Mouse (Mus musculus): ENCODE measurements around the gene Jakmip3. TPM values are rescaled to one million over a fixed set of nuclear protein-coding genes. Genes with fewer than 3 reads are reported as not detected.

Jakmip3 gene
- total RNA-seq (2021), result 10 to 100 TPM; 42.1 to 42.6 TPM

DNA sequence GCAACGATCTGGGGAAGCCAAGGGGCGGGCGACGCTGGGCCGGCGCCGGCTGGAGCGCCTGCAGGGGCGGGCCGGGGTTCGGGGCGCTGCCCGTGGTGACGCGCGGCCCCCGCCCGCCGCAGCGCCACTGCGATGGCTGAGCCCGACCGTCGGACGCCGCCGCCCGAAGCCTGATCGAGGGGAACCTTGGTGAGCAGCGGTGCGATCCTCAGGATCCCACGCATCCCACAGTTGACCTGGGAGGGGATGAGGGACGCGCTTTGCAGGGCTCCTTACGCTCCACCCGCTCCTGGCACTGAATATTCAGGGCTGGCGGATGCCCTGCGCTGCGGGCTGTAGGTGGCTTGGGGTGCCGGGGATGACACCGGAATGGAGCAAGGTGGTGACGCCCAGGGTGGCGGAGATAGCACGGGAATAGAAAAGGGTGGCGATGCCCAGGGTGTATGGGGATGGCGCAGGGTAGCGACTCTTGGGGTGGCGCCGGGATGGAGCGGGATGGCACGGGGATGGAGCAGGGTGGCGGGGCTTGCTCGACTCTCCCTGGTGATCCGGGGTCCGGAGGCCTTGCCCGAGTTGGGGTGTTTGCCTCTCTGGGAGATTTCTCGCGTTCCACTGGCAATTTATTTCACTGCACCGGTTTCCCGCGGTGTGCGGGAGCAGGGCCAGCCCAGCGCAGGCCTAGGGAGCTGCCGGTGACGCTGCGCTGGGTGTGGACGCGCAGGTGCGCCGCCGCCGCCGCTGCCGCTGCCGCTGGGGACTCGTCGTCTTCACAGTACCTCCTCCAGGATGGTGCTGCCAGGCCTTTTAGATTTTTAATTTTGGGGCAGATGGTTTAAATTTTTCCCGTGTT is at the start of gene Jakmip3:
Gene Jakmip3 (plus strand): TSS at position 119 of the 850 bp plus-strand sequence.
- intact Hi-C loops (cut with DNase I), result no loop called here
- DNase-seq, result no peak

- intact Hi-C loops (cut with DNase I), result no loop called here
Observed at GRCm38 (mm10) chr7:138898122-138898521, 42.4 kb upstream of the Jakmip3 start.

GRCm38 (mm10) chr7:138898743-138899142 is 41.8 kb upstream of the Jakmip3 start:
- DNase-seq, result no peak
- intact Hi-C loops (cut with DNase I), result no loop called here

More at GRCm38 (mm10) chr7:138898122-138898521, 42.4 kb upstream of the Jakmip3 start:
- no peak for DNase-seq

GRCm38 (mm10) chr7:138903886-138904435 is 36.6 kb upstream of the Jakmip3 start:
- no peak for DNase-seq
- intact Hi-C loops (cut with DNase I), result no loop called here

- intact Hi-C loops (cut with DNase I), result no loop called here
- DNase-seq, result no peak
Observed at GRCm38 (mm10) chr7:138906441-138906840, 34.1 kb upstream of the Jakmip3 start.

- DNase-seq, result no peak
- intact Hi-C loops (cut with DNase I), result no loop called here
Observed at GRCm38 (mm10) chr7:138907043-138907442, 33.5 kb upstream of the Jakmip3 start.

GRCm38 (mm10) chr7:138907976-138908375 is 32.6 kb upstream of the Jakmip3 start:
- DNase-seq, result no peak
- intact Hi-C loops (cut with DNase I), result no loop called here

DNA sequence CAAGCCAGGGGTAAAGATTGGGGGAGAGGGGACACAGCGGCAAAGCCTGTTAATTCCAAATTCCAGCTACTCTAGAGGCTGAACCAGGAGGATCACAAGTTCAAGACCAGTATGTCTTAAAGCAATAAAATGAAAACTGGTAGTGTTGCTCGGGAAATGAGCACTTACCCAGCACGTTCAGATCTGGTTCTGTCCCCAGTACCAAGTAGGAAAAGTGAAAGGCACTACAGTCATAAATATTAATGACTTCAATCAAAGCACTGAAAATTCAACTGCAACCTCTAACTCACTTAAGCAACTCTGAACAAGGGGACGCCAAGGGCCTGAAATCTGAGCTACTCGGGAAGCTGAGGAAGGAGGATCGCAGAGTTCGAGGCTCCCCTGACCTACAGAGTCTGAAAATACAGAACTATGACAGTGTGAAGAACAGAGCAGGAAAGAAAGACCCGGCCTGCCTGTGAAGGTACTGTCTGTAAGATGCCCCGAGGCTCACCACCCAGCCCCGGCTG is 31.7 kb upstream of the Jakmip3 start:
- DNase-seq, result no peak
- intact Hi-C loops (cut with DNase I), result no loop called here

GRCm38 (mm10) chr7:138909277-138910192 is 31.0 kb upstream of the Jakmip3 start, which contains the start of gene Bnip3:
Bnip3 (minus strand) TSS chr7:138909519.
- intact Hi-C loops (cut with DNase I), result no loop called here

DNA sequence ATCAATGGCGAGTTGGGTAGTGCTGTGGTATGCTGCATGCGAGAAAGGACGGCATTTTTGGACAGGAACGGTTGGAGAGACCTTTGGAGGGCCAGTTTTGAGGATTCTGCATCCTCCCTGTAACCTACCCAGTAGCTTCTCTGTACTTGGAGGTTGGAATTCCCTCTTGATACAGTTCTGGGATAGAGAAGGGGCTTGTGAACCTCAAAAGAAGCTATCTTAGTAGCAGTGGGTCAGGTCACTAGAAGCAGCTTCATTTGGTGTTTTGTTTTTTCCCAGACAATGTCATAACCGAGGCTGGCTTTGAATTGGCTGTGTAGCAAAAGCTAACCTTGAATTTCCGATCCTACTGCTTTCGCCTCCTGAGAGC is 30.4 kb upstream of the Jakmip3 start:
- no peak for DNase-seq
- intact Hi-C loops (cut with DNase I), result no loop called here

More at GRCm38 (mm10) chr7:138909277-138910192, 31.0 kb upstream of the Jakmip3 start, which contains the start of gene Bnip3:
- DNase-seq, result peak; percentile 90

DNA sequence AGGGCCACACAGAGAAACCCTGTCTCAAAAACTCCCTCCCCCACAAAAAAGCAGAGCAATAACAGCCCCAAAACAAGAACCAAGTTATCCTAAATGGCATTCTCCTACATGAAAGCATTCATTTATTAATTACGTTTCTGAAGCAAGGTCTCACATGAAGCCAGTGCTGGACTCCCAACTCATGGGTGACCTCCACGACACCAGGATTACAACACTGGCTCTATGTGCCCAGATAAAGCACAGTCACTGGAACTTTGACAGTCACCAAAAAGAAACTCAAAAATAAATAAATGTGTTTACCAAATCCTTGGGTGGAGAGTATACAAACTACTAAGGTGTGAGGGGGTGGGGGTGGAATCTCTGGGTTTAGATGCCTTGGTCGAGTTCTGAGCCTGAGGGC is 26.9 kb upstream of the Jakmip3 start:
- intact Hi-C loops (cut with DNase I), result no loop called here
- no peak for DNase-seq

DNA sequence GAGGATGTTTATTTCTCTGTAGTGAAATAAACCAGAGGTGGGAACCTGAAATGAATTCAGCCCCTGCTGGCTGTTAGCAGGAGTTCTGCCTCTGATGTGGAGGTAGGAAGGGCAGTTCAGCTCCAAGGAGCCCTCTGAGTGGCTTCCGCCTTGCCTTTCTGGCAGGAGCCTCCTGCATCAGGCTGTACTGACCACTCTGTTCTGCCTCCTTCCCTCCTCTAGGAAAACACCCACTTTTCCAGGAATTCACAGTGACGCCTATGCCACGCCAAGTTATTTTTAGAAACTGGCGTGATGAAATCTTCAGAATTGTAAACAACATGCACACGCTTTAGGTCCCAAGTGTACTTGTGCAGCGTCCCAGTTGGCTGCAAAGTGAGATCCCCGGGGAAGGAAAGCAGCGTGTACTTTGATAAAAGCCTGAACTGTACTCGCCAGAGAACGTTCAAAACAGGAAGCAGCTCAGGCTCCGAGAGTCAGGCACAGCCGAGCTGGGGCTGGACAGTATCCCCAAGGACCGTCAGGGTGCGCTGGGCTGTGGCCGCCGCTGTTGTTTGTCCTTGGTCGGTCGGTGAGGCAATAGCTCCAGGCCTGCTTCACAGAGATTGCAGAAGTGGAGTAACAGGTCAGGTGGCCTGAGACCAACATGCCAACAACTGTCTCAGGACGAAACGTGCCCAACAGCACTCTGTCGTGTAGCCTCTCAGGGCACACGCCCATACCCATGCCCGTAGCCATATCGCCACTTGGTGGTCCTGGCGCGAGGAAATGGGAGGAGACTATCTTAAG is 21.2 kb upstream of the Jakmip3 start:
- DNase-seq, result no peak

GRCm38 (mm10) chr7:138921611-138922010 is 18.9 kb upstream of the Jakmip3 start:
- no peak for DNase-seq
- intact Hi-C loops (cut with DNase I), result no loop called here

More for the DNA sequence above, 21.2 kb upstream of the Jakmip3 start:
- intact Hi-C loops (cut with DNase I), result no loop called here

- intact Hi-C loops (cut with DNase I), result no loop called here
- no peak for DNase-seq
Observed at GRCm38 (mm10) chr7:138923756-138924425, 16.6 kb upstream of the Jakmip3 start.

GRCm38 (mm10) chr7:138928456-138928855 is 12.1 kb upstream of the Jakmip3 start:
- intact Hi-C loops (cut with DNase I), result no loop called here
- no peak for DNase-seq

DNA sequence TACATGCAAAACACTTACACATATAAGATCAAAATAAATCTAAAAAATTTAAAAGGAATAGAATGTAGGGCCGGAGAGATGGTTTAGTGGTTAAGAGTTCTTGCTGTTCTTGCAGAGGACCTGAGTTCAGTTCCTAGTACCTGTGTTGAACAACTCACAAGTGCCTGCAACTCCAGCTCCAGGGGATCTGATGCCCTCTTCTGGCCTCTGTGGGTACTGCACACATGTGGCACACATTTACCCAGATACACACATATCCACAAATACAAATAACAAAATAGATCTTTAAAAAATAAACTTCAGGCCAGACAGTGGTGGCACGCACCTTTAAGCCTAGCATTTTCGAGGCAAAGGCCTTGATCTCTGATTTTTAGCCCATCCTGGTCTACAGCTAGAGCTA is 6.0 kb upstream of the Jakmip3 start:
- DNase-seq, result no peak
- intact Hi-C loops (cut with DNase I), result no loop called here

DNA sequence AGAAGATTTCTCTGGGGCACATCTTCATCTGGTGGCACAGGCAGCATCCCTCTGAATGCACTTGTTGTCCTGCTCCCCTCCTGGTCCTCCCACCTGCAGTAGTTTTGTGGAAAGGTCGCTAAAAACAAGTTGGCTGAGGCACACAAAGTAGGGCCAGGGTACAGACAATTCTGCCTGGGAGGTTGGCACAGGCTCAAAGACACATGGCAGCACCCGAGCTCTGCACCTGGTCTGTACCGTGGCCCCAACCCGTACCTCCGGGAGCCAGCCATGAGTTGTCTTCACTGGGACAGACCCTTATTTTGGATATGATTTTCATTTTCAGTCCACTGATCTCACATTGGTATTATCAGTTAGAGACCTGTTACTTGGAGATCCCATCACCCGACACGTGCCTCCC is 1.5 kb upstream of the Jakmip3 start:
- no peak for DNase-seq
- intact Hi-C loops (cut with DNase I), result no loop called here

GRCm38 (mm10) chr7:138940256-138940611 is 296 bp upstream of the Jakmip3 start:
- peak; percentile 42 for DNase-seq
- intact Hi-C loops (cut with DNase I), result no loop called here

DNA sequence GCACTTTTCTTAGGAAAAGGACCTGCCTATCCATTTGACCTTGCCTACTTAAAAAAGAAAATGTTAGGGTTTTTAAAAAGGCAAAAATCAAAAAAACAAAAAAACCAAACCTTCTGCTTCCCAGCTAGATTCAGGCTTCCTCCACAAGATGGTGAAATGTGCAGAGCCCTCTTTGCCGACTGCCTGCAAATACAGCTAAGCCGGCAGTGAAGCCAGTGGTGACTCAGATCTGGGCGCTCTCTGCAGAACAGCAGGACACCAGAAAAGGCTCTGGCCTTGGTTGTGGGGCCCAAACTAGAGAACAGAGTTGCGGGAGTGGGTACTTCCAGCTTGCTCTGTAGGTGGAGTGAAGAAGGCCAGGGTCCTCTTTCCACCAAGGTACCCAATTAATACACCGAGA is 1.0 kb downstream of the Jakmip3 start:
- intact Hi-C loops (cut with DNase I), result no loop called here
- DNase-seq, result no peak

DNA sequence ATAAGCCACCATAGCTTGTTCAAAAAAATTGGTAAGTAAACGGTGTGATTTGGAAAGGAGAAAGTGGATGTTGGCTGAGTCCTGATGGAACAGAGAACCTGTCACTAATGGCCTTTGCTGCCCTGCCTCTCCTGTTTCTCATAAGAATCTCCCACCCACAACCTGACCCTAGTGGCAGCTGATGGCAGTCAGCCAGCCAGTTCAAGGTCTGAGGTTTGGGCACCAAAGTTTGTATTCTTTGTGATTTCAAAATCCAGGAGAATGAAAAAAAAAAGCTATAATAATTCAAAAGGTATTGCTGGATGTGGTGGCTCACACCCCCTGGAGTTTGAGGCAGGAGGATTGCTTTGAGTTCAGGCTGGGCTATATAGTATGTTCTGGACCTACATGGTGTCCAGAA is 1.8 kb downstream of the Jakmip3 start:
- no peak for DNase-seq
- intact Hi-C loops (cut with DNase I), result no loop called here

All from left cerebral cortex, postnatal 4 days (tissue).